Mouse (Mus musculus): Measurements from ENCODE around the gene Zfp804b. TPM values are rescaled to one million over a fixed set of nuclear protein-coding genes. Genes with fewer than 3 reads are reported as not detected.
A peak's percentile ranks its signal among the peaks of the same experiment; 100 is the strongest.

Gene Zfp804b
- total and polyA plus RNA-seq, 2 experiments from 2014 or later: 2.1 to 2.9 TPM

- ATAC-seq (no peak), DNase-seq (no peak)
- Histone ChIP-seq H3K9ac (no peak overlapping the region), H3K27me3 (ENCODE audit: insufficient read depth, low read length) (no peaks in the 10 kb centered on the region), H3K4me3 (ENCODE audit: low read depth, low read length) (no peak overlapping the region), H3K36me3 (ENCODE audit: insufficient read depth) (no peaks in the 10 kb centered on the region), H3K9me3 (ENCODE audit: low read length) (no peaks in the 10 kb centered on the region), H3K4me2 (ENCODE audit: low read depth) (no peak overlapping the region), H3K4me1 (ENCODE audit: insufficient read depth) (no peaks in the 10 kb centered on the region), H3K27ac (ENCODE audit: low read depth, low read length) (no peak overlapping the region)
- no peak for TF ChIP-seq CTCF (IDR thresholded peaks at IDR 0.05; ENCODE audit: low read depth)
- 64% methylated on average over 1 of the region's 1 CpGs for WGBS
Observed at GRCm38 (mm10) chr5:6934837-6935236, 409.7 kb downstream of the Zfp804b start.

- H3K4me3 ChIP-seq (ENCODE audit: low read depth, low read length): no peak overlapping the region
- H3K4me2 ChIP-seq (ENCODE audit: low read depth): no peak overlapping the region
- no peak for ATAC-seq
- 88% methylated on average over 3 of the region's 3 CpGs for WGBS
- no peak overlapping the region for H3K9ac ChIP-seq
- no peak for DNase-seq
- H3K36me3 ChIP-seq (ENCODE audit: insufficient read depth): no peaks in the 10 kb centered on the region
- no peaks in the 10 kb centered on the region for H3K4me1 ChIP-seq (ENCODE audit: insufficient read depth)
- H3K27me3 ChIP-seq (ENCODE audit: insufficient read depth, low read length): no peaks in the 10 kb centered on the region
- no peak for TF ChIP-seq CTCF (IDR thresholded peaks at IDR 0.05; ENCODE audit: low read depth)
- H3K27ac ChIP-seq (ENCODE audit: low read depth, low read length): no peak overlapping the region
- no peaks in the 10 kb centered on the region for H3K9me3 ChIP-seq (ENCODE audit: low read length)
Observed at GRCm38 (mm10) chr5:6911290-6911689, 433.3 kb downstream of the Zfp804b start.

GRCm38 (mm10) chr5:6881396-6881795 lies 463.2 kb downstream of the Zfp804b start:
- no peaks in the 10 kb centered on the region for H3K4me1 ChIP-seq (ENCODE audit: insufficient read depth)
- H3K4me3 ChIP-seq (ENCODE audit: low read depth, low read length): no peak overlapping the region
- no peaks in the 10 kb centered on the region for H3K27me3 ChIP-seq (ENCODE audit: insufficient read depth, low read length)
- H3K27ac ChIP-seq (ENCODE audit: low read depth, low read length): no peak overlapping the region
- no peak for DNase-seq
- H3K36me3 ChIP-seq (ENCODE audit: insufficient read depth): no peaks in the 10 kb centered on the region
- no peak overlapping the region for H3K9ac ChIP-seq
- TF ChIP-seq CTCF (IDR thresholded peaks at IDR 0.05; ENCODE audit: low read depth): no peak
- no peak for ATAC-seq
- H3K9me3 ChIP-seq (ENCODE audit: low read length): no peaks in the 10 kb centered on the region
- no peak overlapping the region for H3K4me2 ChIP-seq (ENCODE audit: low read depth)

GRCm38 (mm10) chr5:6871566-6871965 lies 473.0 kb downstream of the Zfp804b start:
- Histone ChIP-seq H3K9me3 (ENCODE audit: low read length) (no peaks in the 10 kb centered on the region), H3K4me2 (ENCODE audit: low read depth) (no peak overlapping the region), H3K4me3 (ENCODE audit: low read depth, low read length) (no peak overlapping the region), H3K36me3 (ENCODE audit: insufficient read depth) (no peaks in the 10 kb centered on the region), H3K9ac (no peak overlapping the region), H3K27me3 (ENCODE audit: insufficient read depth, low read length) (no peaks in the 10 kb centered on the region), H3K27ac (ENCODE audit: low read depth, low read length) (no peak overlapping the region), H3K4me1 (ENCODE audit: insufficient read depth) (no peaks in the 10 kb centered on the region)
- DNase-seq (peak; percentile 1), ATAC-seq (no peak)
- 50% methylated on average over 6 of the region's 6 CpGs for WGBS
- no peak for TF ChIP-seq CTCF (IDR thresholded peaks at IDR 0.05; ENCODE audit: low read depth)

- Histone ChIP-seq H3K27ac (ENCODE audit: low read depth, low read length) (no peak overlapping the region), H3K27me3 (ENCODE audit: insufficient read depth, low read length) (no peaks in the 10 kb centered on the region), H3K4me1 (ENCODE audit: insufficient read depth) (no peaks in the 10 kb centered on the region), H3K36me3 (ENCODE audit: insufficient read depth) (no peaks in the 10 kb centered on the region), H3K4me3 (ENCODE audit: low read depth, low read length) (no peak overlapping the region), H3K9me3 (ENCODE audit: low read length) (no peaks in the 10 kb centered on the region), H3K9ac (no peak overlapping the region), H3K4me2 (ENCODE audit: low read depth) (no peak overlapping the region)
- DNase-seq (peak; percentile 2), ATAC-seq (no peak; the same call in 1 of the 2 replicates)
- TF ChIP-seq CTCF (IDR thresholded peaks at IDR 0.05; ENCODE audit: low read depth): no peak
Observed at GRCm38 (mm10) chr5:6870970-6871369, 473.6 kb downstream of the Zfp804b start.

GRCm38 (mm10) chr5:6795396-6795795 lies 549.2 kb downstream of the Zfp804b start:
- Histone ChIP-seq H3K27me3 (ENCODE audit: insufficient read depth, low read length) (no peaks in the 10 kb centered on the region), H3K36me3 (ENCODE audit: insufficient read depth) (no peaks in the 10 kb centered on the region), H3K27ac (ENCODE audit: low read depth, low read length) (no peak overlapping the region), H3K4me1 (ENCODE audit: insufficient read depth) (no peaks in the 10 kb centered on the region), H3K4me2 (ENCODE audit: low read depth) (no peak overlapping the region), H3K9me3 (ENCODE audit: low read length) (no peaks in the 10 kb centered on the region), H3K4me3 (ENCODE audit: low read depth, low read length) (no peak overlapping the region), H3K9ac (no peak overlapping the region)
- WGBS: 64% methylated on average over 2 of the region's 2 CpGs
- no peak for TF ChIP-seq CTCF (IDR thresholded peaks at IDR 0.05; ENCODE audit: low read depth)
- DNase-seq: no peak
- no peak for ATAC-seq

GRCm38 (mm10) chr5:6769357-6769892 lies 575.1 kb downstream of the Zfp804b start:
- TF ChIP-seq CTCF (IDR thresholded peaks at IDR 0.05; ENCODE audit: low read depth): no peak
- ATAC-seq (no peak), DNase-seq (no peak)
- Histone ChIP-seq H3K27me3 (ENCODE audit: insufficient read depth, low read length) (no peaks in the 10 kb centered on the region), H3K36me3 (ENCODE audit: insufficient read depth) (no peaks in the 10 kb centered on the region), H3K4me2 (ENCODE audit: low read depth) (no peak overlapping the region), H3K4me3 (ENCODE audit: low read depth, low read length) (no peak overlapping the region), H3K4me1 (ENCODE audit: insufficient read depth) (no peaks in the 10 kb centered on the region), H3K27ac (ENCODE audit: low read depth, low read length) (no peak overlapping the region), H3K9me3 (ENCODE audit: low read length) (no peaks in the 10 kb centered on the region), H3K9ac (no peak overlapping the region)
- whole genome bisulfite sequencing: 85% methylated on average over 6 of the region's 6 CpGs

Other genes with a start within 250 kb of the Zfp804b start
- gene Tex47, start 40.6 kb downstream of the Zfp804b start, total RNA-seq (2014; rRNA removed): not detected in 2 replicates
- 0.18 and 0.28 TPM in 2 replicates for gene Tex47, start 40.6 kb downstream of the Zfp804b start, polyA plus RNA-seq (2015; fragmentation: Nextera tagmentation; extraction: Ambion mirVana)